Mouse (Mus musculus) ovary, postnatal 14 days (tissue): Measurements from ENCODE around the gene Shroom3.

Source experiments
- DNase-seq: peaks from one replicate; pipeline ENCODE4 v3.0.0; 2022; ENCODE audit warnings: low spot score

The Shroom3 gene

GRCm38 (mm10) chr5:92933599-92934217, 250.5 kb downstream of the Shroom3 start:
- no peak for DNase-seq

DNA sequence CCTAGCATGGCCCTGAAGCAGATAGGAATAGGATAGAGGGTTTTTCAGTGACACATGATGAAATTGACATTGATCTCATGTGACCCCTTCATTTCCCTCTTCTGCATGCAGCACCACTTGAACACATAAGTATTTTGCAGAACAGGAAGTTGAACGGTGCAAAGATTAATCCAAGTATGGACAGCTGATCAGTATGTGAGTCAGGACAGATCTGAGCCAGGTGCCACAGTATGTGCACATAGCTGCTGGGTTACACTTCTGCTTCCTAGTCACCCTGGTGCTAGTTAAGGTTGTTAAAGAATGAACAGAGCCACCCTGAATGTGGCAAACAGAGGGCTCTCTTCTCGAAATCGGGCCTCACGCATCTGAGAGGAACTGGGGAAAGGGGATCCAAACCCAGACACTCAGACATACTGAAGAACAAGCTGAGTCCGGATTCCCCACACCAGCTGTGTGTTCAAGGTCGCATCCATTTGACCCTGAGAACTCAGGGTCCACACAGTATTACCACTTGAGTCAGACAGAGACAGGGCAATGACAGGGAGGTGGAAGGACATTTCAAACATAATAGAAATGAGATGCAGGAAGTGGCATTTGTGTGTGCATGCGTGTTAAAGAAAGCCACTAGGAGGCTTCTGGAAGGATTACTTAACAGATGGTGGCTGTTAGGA, 251.2 kb downstream of the Shroom3 start:
- no peak for DNase-seq

GRCm38 (mm10) chr5:92935883-92936282, 252.6 kb downstream of the Shroom3 start:
- no peak for DNase-seq

- no peak for DNase-seq
Observed at GRCm38 (mm10) chr5:92937701-92938100, 254.5 kb downstream of the Shroom3 start.

GRCm38 (mm10) chr5:92939246-92939995, 256.2 kb downstream of the Shroom3 start:
- DNase-seq, result no peak

DNA sequence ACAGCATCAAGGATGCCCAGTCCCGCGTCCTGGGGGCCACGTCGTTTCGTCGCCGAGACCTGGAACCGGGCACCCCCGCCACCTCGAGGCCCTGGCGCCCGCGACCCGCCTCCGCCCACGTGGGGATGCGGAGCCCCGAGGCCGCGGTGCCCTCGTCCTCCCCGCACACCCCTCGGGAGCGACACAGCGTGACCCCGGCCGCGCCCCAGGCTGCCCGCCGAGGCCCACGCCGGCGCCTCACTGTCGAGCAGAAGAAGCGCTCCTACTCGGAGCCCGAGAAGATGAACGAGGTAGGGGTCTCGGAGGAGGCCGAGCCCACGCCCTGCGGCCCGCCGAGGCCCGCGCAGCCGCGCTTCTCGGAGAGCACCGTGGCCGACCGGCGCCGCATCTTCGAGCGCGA, 258.9 kb downstream of the Shroom3 start:
- DNase-seq, result no peak

GRCm38 (mm10) chr5:92942577-92942976, 259.3 kb downstream of the Shroom3 start:
- no peak for DNase-seq

DNA sequence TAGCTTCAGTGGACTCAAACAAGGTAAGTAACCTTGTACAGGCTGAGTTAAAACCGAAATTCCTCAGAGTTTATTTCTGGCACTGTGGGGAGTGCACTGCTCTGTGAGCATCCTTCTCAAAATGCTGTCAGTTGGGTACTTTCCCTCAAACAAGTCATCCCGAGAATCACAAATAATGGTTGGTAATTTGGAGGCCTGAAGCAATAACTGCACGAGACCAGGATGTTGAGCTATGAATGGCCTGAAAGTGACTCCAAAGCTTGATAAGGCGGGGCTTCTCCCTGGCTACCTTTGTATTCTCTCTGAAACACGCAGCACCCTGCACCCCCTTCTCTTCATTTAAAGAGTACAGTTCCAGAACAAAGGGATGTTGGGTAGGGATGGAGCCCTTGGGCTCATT, 261.6 kb downstream of the Shroom3 start:
- no peak for DNase-seq

DNA sequence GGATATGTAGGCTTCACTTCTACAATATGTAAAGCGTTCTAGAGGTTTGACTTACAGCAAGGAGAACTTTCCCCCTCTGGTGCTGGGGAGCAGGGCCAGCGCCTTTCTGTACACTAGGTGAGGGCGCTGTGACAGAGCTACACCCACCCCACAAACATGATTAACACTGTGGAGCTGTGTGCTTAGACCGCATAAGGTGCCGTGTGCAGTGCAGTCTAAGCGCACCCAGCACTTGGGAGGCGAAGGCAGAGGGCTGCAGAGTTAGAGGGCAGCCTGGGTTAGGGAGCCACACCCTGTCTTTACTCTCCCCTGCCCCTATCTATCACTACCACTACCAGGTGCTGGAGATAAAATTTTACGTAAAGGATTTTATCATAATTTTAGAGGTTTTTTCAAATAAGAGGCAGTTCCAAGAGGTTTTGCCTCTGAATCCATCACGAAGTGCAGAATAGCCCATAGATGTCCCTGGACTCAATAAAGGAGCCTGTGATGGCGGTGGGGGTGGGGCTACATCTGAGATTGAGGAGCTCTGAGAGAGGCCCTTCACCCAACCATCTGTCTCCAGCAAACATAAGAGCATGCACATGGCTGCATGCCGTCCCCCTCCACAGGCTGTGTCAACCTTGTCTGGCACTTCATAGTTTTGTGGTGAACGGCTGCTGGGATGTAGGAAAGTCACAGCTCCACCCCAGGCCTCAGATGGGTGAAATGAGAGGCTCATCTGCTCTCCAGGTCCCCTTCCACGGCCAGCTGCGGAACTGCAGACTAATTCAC, 265.9 kb downstream of the Shroom3 start:
- DNase-seq, result no peak

- no peak for DNase-seq
Observed at GRCm38 (mm10) chr5:92950583-92950982, 267.3 kb downstream of the Shroom3 start.

GRCm38 (mm10) chr5:92951079-92951478, 267.8 kb downstream of the Shroom3 start:
- no peak for DNase-seq

GRCm38 (mm10) chr5:92953865-92954264, 270.6 kb downstream of the Shroom3 start:
- DNase-seq, result no peak

DNA sequence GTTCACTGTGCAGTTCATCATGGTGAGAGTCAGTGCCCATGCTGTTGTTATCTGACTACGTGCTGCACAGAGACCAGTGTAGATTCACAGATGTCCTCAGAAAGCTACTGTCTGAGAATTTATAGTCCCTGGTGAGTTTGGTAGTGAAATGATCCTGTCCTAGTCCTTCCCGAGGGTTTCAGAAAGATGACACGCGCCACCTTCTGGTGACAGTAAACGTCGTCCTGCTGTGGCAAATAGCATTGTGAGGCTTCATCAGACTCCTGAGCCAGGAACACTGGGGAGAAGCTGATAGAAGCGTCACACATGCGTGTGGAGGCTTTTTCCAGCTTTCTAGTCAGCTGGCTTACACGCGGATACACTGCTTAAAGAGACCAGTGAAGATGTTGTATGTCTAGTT, 271.1 kb downstream of the Shroom3 start:
- DNase-seq, result peak; percentile 55

DNA sequence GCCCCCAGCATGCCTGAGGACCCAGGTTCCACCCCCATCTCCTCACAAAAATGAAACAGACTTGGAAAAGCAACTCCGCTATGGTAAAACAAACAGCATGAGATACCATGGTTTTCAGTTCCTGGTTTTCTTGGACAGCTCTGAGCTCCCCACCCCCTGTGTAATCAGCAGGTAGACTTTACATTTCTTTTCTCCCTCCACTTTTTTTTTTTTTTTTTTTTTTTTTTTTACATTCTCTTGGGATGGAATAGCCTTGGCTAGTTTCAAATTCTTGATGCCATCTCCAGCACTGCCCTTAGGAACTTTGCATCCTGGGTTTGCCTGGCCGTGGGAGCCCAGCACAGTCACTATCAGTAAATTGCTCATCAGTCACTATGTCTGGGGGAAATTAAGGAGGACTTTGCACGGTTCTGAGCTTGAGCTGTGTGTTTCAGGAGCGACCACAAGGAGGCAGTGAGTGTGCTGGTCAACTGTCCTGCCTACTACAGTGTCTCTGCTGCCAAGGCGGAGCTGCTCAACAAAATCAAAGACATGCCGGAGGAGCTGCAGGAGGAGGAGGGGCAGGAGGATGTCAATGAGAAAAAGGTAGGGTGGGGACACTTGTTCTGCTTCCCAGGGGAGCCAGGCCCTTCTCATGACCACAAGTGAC, 271.7 kb downstream of the Shroom3 start:
- DNase-seq, result peak; percentile 23

DNA sequence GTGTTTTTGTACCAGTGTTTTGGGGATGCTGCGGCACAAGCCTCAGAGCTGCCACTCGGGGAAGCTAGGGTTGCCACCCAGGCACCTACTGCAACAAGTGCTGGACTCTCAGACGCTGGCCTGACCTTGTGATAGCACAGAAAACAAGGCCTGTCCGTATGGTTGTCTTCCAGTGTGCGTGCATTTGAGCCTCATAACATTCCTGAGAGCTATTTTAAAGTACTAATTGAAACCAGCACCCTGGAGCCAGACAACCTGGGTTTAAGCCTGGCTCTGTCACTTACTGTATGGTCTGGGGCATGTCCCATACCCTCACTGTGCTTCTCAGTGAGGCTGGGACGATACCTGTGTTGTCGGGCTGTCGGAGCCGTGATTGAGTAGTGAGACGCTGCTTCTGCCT, 276.1 kb downstream of the Shroom3 start:
- DNase-seq, result no peak

GRCm38 (mm10) chr5:92959708-92960107, 276.5 kb downstream of the Shroom3 start:
- no peak for DNase-seq

- no peak for DNase-seq
Observed at GRCm38 (mm10) chr5:92961353-92961752, 278.1 kb downstream of the Shroom3 start.

- DNase-seq, result peak; percentile 29
Observed at GRCm38 (mm10) chr5:92961770-92962231, 278.6 kb downstream of the Shroom3 start.

DNA sequence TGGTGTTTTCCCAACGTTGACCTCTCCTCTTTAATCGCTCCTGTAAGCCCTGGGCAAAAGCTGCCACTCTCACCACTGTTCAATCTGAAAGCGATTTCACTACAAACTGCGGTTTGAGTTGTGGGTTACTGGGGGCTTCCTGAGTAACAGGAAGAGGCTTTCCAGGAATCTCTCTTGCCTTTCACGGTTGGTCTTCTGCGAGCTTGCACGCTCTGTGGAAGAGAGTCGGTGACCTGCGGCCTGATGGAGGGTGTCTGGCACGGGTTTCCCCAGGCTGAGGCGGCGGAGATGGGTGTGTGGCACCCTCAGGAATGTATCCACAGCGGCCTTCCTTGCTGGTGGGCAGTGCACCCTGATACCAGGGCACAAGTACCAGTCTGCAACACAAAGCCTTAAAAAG, 281.5 kb downstream of the Shroom3 start:
- DNase-seq, result no peak

DNA sequence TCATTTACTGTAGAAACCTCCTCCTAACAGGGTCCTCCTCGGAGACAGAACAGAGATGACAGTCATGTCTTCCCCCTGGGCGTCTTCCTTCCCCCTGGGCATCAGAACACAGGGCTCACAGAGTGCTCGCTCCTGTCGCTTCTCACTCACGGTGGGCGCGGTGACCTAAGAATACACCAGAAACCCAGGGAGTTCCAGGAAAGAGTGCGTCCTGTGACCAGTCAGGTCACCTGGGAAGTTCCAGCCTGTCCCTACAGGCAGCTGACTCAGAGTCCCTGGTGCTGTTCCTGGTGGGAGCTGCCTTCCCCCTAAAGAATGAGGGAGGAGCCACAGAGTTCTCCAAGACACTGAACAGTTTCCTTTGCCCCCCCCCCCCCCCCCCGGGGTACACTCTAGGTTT, 283.9 kb downstream of the Shroom3 start:
- no peak for DNase-seq

DNA sequence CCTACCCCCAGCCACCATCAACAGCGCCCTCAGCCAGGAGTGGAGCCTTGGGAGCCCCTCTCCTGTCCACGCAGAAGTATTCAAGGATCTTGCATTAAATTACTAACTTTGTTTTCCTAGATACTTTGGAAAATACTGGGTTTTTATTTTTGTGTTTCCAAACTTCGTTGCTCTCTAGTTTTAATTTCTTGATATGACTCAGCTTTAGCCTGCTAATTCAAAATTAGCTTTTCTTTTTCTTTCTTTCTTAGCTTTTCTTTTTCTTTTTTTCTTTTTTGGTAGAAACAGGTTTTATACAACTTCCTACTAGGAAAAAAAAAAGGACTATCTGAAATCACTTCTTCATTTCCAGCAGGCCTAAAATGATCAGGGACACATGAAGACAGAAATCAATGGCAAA, 284.7 kb downstream of the Shroom3 start:
- no peak for DNase-seq

GRCm38 (mm10) chr5:92969443-92969842, 286.2 kb downstream of the Shroom3 start:
- no peak for DNase-seq
